Mouse (Mus musculus): ENCODE data around the gene Kctd21.

DNA sequence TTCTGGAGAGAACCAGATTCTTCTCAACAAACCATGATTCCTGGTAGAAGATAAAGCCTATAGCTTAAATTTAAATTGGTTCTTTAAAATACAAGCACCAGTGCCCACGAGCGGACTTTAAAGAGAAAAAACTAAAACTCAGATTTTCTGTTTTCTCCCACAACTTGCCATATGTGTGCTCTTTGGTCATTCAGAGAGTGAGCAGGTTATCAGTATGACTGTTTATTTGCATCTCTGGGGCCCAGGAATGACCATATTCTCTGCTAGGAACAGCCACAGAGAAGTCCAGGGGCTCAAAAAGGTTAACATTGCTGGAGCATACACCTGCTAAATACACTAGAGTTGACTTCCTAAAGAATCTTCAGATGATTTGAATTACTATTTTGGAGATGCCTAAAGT is 33.8 kb upstream of the Kctd21 start:
- TF ChIP-seq POLR2A (IDR thresholded peaks at IDR 0.05; ENCODE audit: insufficient read depth, low read depth, low read length) (no peak), CTCF (IDR thresholded peaks at IDR 0.05; ENCODE audit: insufficient read depth, low read depth, low read length) (no peak)
